Mouse (Mus musculus): Measurements from ENCODE around the gene Angel2. TPM values are rescaled to one million over a fixed set of nuclear protein-coding genes. Genes with fewer than 3 reads are reported as not detected.

Gene Angel2
- polyA plus RNA-seq, 1 experiment: 17.7 TPM

DNA sequence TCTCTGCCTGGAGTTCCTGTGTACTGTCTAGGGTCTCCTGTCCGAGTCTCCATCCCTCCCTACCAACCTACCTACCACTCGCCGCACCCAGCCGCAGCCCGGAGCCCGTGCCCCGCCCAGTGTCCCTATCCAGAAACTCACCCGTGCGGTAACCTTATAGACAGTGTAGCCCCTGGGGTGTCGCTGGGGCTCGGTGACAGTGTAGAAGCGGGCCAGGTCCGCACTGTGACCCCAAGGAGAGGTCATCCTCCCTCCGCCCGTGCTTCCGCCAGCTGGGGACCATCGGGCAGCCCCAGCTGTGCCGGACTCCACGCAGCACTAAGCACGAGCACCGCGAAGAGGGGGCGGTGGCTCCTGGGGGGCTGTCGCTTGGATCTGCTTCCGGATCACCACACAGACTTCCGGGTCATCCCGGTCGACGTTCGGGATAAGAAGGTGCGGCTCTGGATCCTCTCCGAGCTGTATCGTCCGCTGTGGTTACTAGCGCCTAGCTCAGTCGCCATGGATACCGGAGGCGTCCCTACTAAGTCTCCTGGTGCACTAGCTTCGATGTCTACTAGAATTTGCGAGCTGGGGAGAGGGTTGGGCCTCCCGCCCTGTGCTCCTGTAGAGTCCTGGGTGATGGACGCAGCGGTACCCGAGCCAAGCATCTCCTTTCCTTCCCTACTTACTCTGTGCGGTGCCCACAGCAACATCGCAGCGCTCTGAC lies 13.3 kb upstream of the Angel2 start, which contains the start of gene Rps6kc1:
Gene Rps6kc1 (minus strand): TSS at position 356 of the 709 bp plus-strand sequence.
- peak within 1 kb of the TSS; percentile 87 for H3K4me3 ChIP-seq
- H3K4me2 ChIP-seq (ENCODE audit: low read depth): peak within 1 kb of the TSS; percentile 96
- peaks cover 14% of the 10 kb centered on the region for H3K79me2 ChIP-seq (ENCODE audit: control insufficient read depth, insufficient read depth)
- peak within 1 kb of the TSS; percentile 2 for H3ac ChIP-seq (ENCODE audit: control insufficient read depth, insufficient read length)
- H3K27me3 ChIP-seq (ENCODE audit: control insufficient read depth, insufficient read depth, insufficient read length): no peaks in the 10 kb centered on the region
- H3K36me3 ChIP-seq (ENCODE audit: control insufficient read depth, insufficient read depth): no peaks in the 10 kb centered on the region
- peak in 1 of 3 experiments; percentile 48 for TF ChIP-seq MYOD1 (IDR thresholded peaks at IDR 0.05; ENCODE audit: control insufficient read depth in 1 of 3, insufficient read length in 2 of 3, low read depth in 2 of 3)
- TF ChIP-seq REST (IDR thresholded peaks at IDR 0.05; ENCODE audit: insufficient read depth, insufficient read length): no peak
- TF ChIP-seq TCF12 (IDR thresholded peaks at IDR 0.05; ENCODE audit: insufficient read depth, poor library complexity, severe bottlenecking): no peak
- no peak for TF ChIP-seq USF1 (IDR thresholded peaks at IDR 0.05; ENCODE audit: low read depth)
- TF ChIP-seq SRF (IDR thresholded peaks at IDR 0.05; ENCODE audit: control insufficient read depth, insufficient read length, low read depth): no peak
- peak; percentile 86 for TF ChIP-seq POLR2A (IDR thresholded peaks at IDR 0.05; ENCODE audit: insufficient read length, low read depth)
- no peak for TF ChIP-seq E2F4 (IDR thresholded peaks at IDR 0.05; ENCODE audit: insufficient read depth)
- peak in 2 of 3 experiments; percentile 47 to 72 for TF ChIP-seq MYOG (IDR thresholded peaks at IDR 0.05; ENCODE audit: control insufficient read depth in 1 of 3, insufficient read depth in 1 of 3, insufficient read length in 2 of 3, low read depth in 2 of 3)
- TF ChIP-seq TCF3 (IDR thresholded peaks at IDR 0.05; ENCODE audit: insufficient read length, low read depth): no peak
- no peak for TF ChIP-seq MAX (IDR thresholded peaks at IDR 0.05; ENCODE audit: low read depth)
- no peak for TF ChIP-seq CEBPB (IDR thresholded peaks at IDR 0.05; ENCODE audit: insufficient read depth, poor library complexity, severe bottlenecking)
- peak; percentile 80 for TF ChIP-seq POLR2AphosphoS2 (IDR thresholded peaks at IDR 0.05; ENCODE audit: insufficient read length, low read depth)

- H3K79me2 ChIP-seq (ENCODE audit: control insufficient read depth, insufficient read depth): peaks cover 7% of the 10 kb centered on the region
These were observed 12.3 kb upstream of the Angel2 start for GRCm38 (mm10) chr1:190912623-190913022.

GRCm38 (mm10) chr1:190918938-190919337 lies 6.0 kb upstream of the Angel2 start:
- no peak overlapping the region for H3K4me2 ChIP-seq (ENCODE audit: low read depth)
- H3ac ChIP-seq (ENCODE audit: control insufficient read depth, insufficient read length): no peak overlapping the region
- no peaks in the 10 kb centered on the region for H3K36me3 ChIP-seq (ENCODE audit: control insufficient read depth, insufficient read depth)
- TF ChIP-seq TCF3 (IDR thresholded peaks at IDR 0.05; ENCODE audit: insufficient read length, low read depth) (no peak), MAX (IDR thresholded peaks at IDR 0.05; ENCODE audit: low read depth) (no peak), POLR2AphosphoS2 (IDR thresholded peaks at IDR 0.05; ENCODE audit: insufficient read length, low read depth) (no peak), REST (IDR thresholded peaks at IDR 0.05; ENCODE audit: insufficient read depth, insufficient read length) (no peak)
- no peak overlapping the region for H3K4me3 ChIP-seq
- H3K27me3 ChIP-seq (ENCODE audit: control insufficient read depth, insufficient read depth, insufficient read length): no peaks in the 10 kb centered on the region
- H3K79me2 ChIP-seq (ENCODE audit: control insufficient read depth, insufficient read depth): no peaks in the 10 kb centered on the region

More at GRCm38 (mm10) chr1:190912623-190913022, 12.3 kb upstream of the Angel2 start:
- TF ChIP-seq SRF (IDR thresholded peaks at IDR 0.05; ENCODE audit: control insufficient read depth, insufficient read length, low read depth) (no peak), TCF3 (IDR thresholded peaks at IDR 0.05; ENCODE audit: insufficient read length, low read depth) (no peak), MYOG (IDR thresholded peaks at IDR 0.05; ENCODE audit: control insufficient read depth in 1 of 3, insufficient read depth in 1 of 3, insufficient read length in 2 of 3, low read depth in 2 of 3) (no peak)
- no peak overlapping the region for H3ac ChIP-seq (ENCODE audit: control insufficient read depth, insufficient read length)
- H3K36me3 ChIP-seq (ENCODE audit: control insufficient read depth, insufficient read depth): no peaks in the 10 kb centered on the region
- no peaks in the 10 kb centered on the region for H3K27me3 ChIP-seq (ENCODE audit: control insufficient read depth, insufficient read depth, insufficient read length)
- H3K4me3 ChIP-seq: peak overlapping the region; percentile 87
- peak overlapping the region; percentile 96 for H3K4me2 ChIP-seq (ENCODE audit: low read depth)

- Histone ChIP-seq H3K36me3 (ENCODE audit: control insufficient read depth, insufficient read depth) (no peaks in the 10 kb centered on the region), H3K27me3 (ENCODE audit: control insufficient read depth, insufficient read depth, insufficient read length) (no peaks in the 10 kb centered on the region), H3K4me3 (no peak overlapping the region), H3K79me2 (ENCODE audit: control insufficient read depth, insufficient read depth) (no peaks in the 10 kb centered on the region), H3K4me2 (ENCODE audit: low read depth) (no peak overlapping the region), H3ac (ENCODE audit: control insufficient read depth, insufficient read length) (no peak overlapping the region)
- TF ChIP-seq REST (IDR thresholded peaks at IDR 0.05; ENCODE audit: insufficient read depth, insufficient read length) (no peak), MAX (IDR thresholded peaks at IDR 0.05; ENCODE audit: low read depth) (no peak), MYOG (IDR thresholded peaks at IDR 0.05; ENCODE audit: control insufficient read depth in 1 of 3, insufficient read depth in 1 of 3, insufficient read length in 2 of 3, low read depth in 2 of 3) (no peak), MYOD1 (IDR thresholded peaks at IDR 0.05; ENCODE audit: control insufficient read depth in 1 of 3, insufficient read length in 2 of 3, low read depth in 2 of 3) (no peak), SRF (IDR thresholded peaks at IDR 0.05; ENCODE audit: control insufficient read depth, insufficient read length, low read depth) (no peak), POLR2A (IDR thresholded peaks at IDR 0.05; ENCODE audit: insufficient read length, low read depth) (no peak), CEBPB (IDR thresholded peaks at IDR 0.05; ENCODE audit: insufficient read depth, poor library complexity, severe bottlenecking) (no peak), TCF3 (IDR thresholded peaks at IDR 0.05; ENCODE audit: insufficient read length, low read depth) (no peak), TCF12 (IDR thresholded peaks at IDR 0.05; ENCODE audit: insufficient read depth, poor library complexity, severe bottlenecking) (no peak), USF1 (IDR thresholded peaks at IDR 0.05; ENCODE audit: low read depth) (no peak), E2F4 (IDR thresholded peaks at IDR 0.05; ENCODE audit: insufficient read depth) (no peak), POLR2AphosphoS2 (IDR thresholded peaks at IDR 0.05; ENCODE audit: insufficient read length, low read depth) (no peak)
These were observed 5.0 kb upstream of the Angel2 start for GRCm38 (mm10) chr1:190919725-190920469.

Data from myocyte (in vitro differentiated cells).